Mouse (Mus musculus) small intestine, adult 2 months (tissue): ENCODE data around the gene Gpatch2. TPM values are rescaled to one million over a fixed set of nuclear protein-coding genes. Genes with fewer than 3 reads are reported as not detected.

Experiments used
- H3K27ac ChIP-seq: fragments of 200-500 bp; 2 replicates; pipeline ENCODE4 v1.5.1; 2012; ENCODE audit warnings: low read depth, low read length, control low read depth, inconsistent platforms; ENCODE audit not compliant: insufficient read depth
- H3K27me3 ChIP-seq: fragments of 200-500 bp; 2 replicates; pipeline ENCODE4 v1.6.1; 2012; ENCODE audit warnings: mild to moderate bottlenecking, moderate library complexity, low read length, inconsistent platforms; ENCODE audit not compliant: control insufficient read depth, insufficient read depth
- H3K36me3 ChIP-seq: fragments of 200-500 bp; 2 replicates; pipeline ENCODE4 v1.6.1; 2012; ENCODE audit warnings: mild to moderate bottlenecking, low read length, control low read depth, inconsistent platforms; ENCODE audit not compliant: control insufficient read depth, insufficient read depth
- H3K4me1 ChIP-seq: fragments of 200-500 bp; 2 replicates; pipeline ENCODE4 v1.6.1; 2012; ENCODE audit warnings: low read length, inconsistent platforms, mixed read lengths; ENCODE audit not compliant: control insufficient read depth, insufficient read depth, insufficient read length
- H3K4me3 ChIP-seq: fragments of 200-500 bp; 2 replicates; pipeline ENCODE4 v1.5.1; 2012; ENCODE audit warnings: low read depth, mild to moderate bottlenecking, control low read depth, inconsistent platforms, low read length, moderate library complexity
- CTCF ChIP-seq: fragments of 200-500 bp; IDR thresholded peaks from 2 replicates; pipeline ENCODE4 v1.5.1; 2012; ENCODE audit warnings: low read depth, mild to moderate bottlenecking, control low read depth, inconsistent platforms, low read length, moderate library complexity, mixed read lengths; ENCODE audit not compliant: insufficient replicate concordance, insufficient read length; ENCODE audit errors: extremely low read depth
- POLR2A ChIP-seq: fragments of 200-500 bp; IDR thresholded peaks from 2 replicates; pipeline ENCODE4 v1.6.1; 2012; ENCODE audit warnings: low read depth, mild to moderate bottlenecking, control low read depth, inconsistent platforms, low read length, moderate library complexity
- WGBS: fragments of 180-500 bp; shearing (Covaris S2); methylation state at CpG from one replicate; pipeline ENCODE4 v1.1.7; 2018; 5-methylcytosine and 5-hydroxymethylcytosine counted together
- polyA plus RNA-seq: library from polyadenylated mRNA; depleted of rRNA; stranded (reverse); fragments of >200 nt; gene quantifications from 2 replicates; pipeline ENCODE4 v1.2.3, GENCODE M21; 2012

Gene Gpatch2
- polyA plus RNA-seq, 1 experiment: 6.7 TPM

- peaks cover 8% of the 10 kb centered on the region for H3K4me1 ChIP-seq
- no peaks in the 10 kb centered on the region for H3K27me3 ChIP-seq
- 0 out of 2 replicates have a peak, but pooled peaks cover 1% of the 10 kb centered on the region for H3K36me3 ChIP-seq
- no peak overlapping the region for H3K4me3 ChIP-seq
- peak overlapping the region; percentile 27; the same call in 1 of the 2 replicates for H3K27ac ChIP-seq
- TF ChIP-seq POLR2A: no peak
- TF ChIP-seq CTCF: no peak
- 40% methylated on average over 3 of the region's 3 CpGs for WGBS
Observed at GRCm38 (mm10) chr1:187292395-187292749, 77.1 kb downstream of the Gpatch2 start.

DNA sequence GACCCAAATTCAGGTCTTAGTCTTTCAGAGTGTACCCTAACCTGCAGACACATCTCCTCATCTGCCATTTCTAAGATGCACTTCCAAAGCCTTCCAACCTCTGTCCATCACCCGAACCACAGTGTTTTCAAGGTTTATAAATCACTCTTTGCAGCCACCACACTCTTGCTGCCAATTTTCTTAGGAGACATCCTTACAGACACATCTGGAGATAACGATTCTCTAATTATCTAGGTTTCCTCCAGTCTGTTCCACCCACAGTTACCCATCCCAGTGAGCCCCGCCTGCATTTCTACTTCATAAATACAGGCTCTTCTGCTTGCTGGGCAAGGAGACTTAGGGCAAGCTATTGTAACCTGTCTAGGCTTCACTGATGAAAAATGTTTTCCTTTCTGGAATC, 77.9 kb downstream of the Gpatch2 start:
- WGBS: 85% methylated on average over 3 of the region's 3 CpGs
- Histone ChIP-seq H3K4me3 (no peak overlapping the region), H3K27me3 (no peaks in the 10 kb centered on the region), H3K27ac (no peak overlapping the region), H3K4me1 (peaks cover 8% of the 10 kb centered on the region), H3K36me3 (0 out of 2 replicates have a peak, but pooled peaks cover 1% of the 10 kb centered on the region)
- no peak for TF ChIP-seq CTCF
- no peak for TF ChIP-seq POLR2A

DNA sequence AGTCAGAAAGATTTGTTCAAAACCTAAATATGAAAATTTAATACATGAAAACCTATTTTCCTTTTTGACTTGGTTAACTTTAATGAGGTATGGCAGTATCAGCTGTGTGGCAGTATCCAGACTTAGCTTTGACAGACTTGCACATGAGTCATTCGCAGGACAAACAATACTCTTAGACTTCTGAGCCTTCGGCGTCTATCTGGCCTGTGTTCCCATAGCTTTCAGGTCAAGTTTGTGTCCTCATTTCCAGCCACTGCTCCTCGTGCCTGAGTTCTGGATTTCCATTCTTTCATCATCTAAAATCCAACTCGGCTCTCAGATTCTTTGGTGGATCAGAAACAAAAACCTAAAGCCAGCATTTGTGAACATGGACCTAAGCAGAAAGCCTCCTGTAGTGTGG, 79.2 kb downstream of the Gpatch2 start:
- TF ChIP-seq POLR2A (no peak), CTCF (no peak)
- no peak overlapping the region for H3K27ac ChIP-seq
- 0 out of 2 replicates have a peak, but pooled peaks cover 1% of the 10 kb centered on the region for H3K36me3 ChIP-seq
- no peaks in the 10 kb centered on the region for H3K27me3 ChIP-seq
- no peak overlapping the region for H3K4me3 ChIP-seq
- H3K4me1 ChIP-seq: peaks cover 8% of the 10 kb centered on the region
- WGBS: 76% methylated on average over 5 of the region's 5 CpGs

DNA sequence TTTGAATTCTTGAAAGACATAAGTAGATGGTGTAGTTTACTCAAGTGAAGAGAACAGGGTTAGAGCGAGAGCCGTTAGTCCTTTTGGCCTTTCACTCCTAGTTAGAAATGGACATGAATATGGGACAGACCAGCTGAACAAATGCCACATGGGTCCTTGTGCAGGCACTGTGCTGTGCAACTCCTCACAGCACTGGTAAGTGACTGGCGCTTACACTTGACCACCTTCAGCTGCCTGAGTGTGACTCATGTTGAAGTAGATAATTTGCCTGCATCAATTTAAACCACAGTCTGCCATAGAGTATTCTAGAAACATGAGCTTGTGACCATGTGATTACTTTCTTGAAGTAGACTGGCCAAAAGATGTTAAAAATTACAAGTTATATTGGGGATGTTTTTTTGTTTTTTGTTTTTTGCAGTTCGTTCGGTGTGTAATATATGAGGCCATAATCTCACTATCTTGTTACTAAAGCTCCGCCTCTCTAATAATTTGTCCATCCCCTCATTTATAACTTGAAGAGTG, 79.8 kb downstream of the Gpatch2 start:
- H3K4me3 ChIP-seq: no peak overlapping the region
- no peak overlapping the region for H3K27ac ChIP-seq
- 92% methylated on average over 6 of the region's 6 CpGs for WGBS
- H3K27me3 ChIP-seq: no peaks in the 10 kb centered on the region
- peaks cover 8% of the 10 kb centered on the region for H3K4me1 ChIP-seq
- H3K36me3 ChIP-seq: 0 out of 2 replicates have a peak, but pooled peaks cover 1% of the 10 kb centered on the region
- TF ChIP-seq CTCF (no peak), POLR2A (no peak)

DNA sequence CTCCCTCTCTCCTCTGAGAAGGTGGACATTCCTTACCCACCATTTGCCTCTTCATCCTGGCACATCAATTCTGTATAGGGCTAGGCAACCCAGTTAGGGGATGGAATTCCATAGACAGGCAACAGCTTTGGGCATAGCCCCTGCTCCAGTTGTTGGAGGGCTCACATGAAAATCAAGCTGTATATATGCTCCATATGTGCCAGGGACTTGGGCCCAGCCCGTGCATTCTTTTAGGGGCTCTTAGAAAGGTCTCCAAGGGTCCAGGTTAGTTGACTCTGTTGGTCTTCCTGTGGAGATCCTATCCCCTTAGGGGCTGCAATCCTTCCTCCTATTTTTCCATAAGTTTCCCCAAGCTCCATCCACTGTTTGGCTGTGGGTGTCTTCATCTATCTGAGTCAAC, 80.4 kb downstream of the Gpatch2 start:
- TF ChIP-seq CTCF (no peak), POLR2A (no peak)
- Histone ChIP-seq H3K27me3 (no peaks in the 10 kb centered on the region), H3K4me3 (no peak overlapping the region), H3K27ac (no peak overlapping the region), H3K4me1 (peaks cover 8% of the 10 kb centered on the region), H3K36me3 (0 out of 2 replicates have a peak, but pooled peaks cover 1% of the 10 kb centered on the region)
- whole genome bisulfite sequencing: 93% methylated on average over 1 of the region's 1 CpGs

DNA sequence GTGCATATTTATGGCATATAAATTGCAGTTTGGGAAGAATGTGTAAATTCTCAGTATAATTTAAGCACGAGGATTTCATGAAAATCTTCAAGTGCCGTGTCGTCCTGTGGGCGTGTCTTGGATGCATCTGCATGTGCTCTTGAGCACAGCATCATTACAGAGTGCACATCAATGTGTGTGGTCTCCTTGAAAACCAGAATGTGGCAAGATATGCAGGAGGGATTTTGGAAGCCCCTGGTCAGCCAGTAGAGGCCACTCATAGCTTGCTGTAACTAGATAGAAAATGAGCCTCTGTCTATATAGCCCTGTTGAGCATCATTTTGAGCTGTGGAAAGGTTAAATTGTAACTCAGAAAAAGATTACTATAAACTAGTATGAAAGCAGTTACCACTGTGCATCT, 83.9 kb downstream of the Gpatch2 start:
- 0 out of 2 replicates have a peak, but pooled peaks cover 1% of the 10 kb centered on the region for H3K36me3 ChIP-seq
- no peak overlapping the region for H3K27ac ChIP-seq
- TF ChIP-seq CTCF: no peak
- TF ChIP-seq POLR2A: no peak
- H3K4me1 ChIP-seq: no peaks in the 10 kb centered on the region
- no peak overlapping the region for H3K4me3 ChIP-seq
- H3K27me3 ChIP-seq: no peaks in the 10 kb centered on the region
- WGBS: 86% methylated on average over 4 of the region's 4 CpGs

DNA sequence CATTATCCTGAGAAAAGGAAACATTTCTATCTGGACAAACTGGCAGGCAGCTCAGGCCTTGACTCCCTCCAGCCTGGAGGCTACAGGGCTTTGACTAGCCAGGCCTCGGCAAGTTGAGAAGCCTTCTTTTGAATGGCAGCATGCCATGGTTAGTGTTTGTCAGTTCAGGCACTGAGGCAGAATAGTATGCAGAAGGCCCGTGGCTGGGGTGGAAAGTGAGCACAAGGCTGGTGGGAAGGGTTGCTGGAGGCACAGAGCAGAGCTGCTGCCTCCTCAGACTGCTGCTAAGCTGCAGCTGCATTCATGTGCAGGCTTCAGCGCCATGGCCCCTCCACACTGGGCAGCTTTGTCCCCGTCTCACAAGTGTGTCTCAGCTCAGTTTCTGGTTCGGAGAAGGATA, 85.3 kb downstream of the Gpatch2 start:
- no peaks in the 10 kb centered on the region for H3K27me3 ChIP-seq
- no peak overlapping the region for H3K4me3 ChIP-seq
- 71% methylated on average over 5 of the region's 5 CpGs for WGBS
- no peaks in the 10 kb centered on the region for H3K4me1 ChIP-seq
- H3K27ac ChIP-seq: no peak overlapping the region
- TF ChIP-seq POLR2A (no peak), CTCF (no peak)
- H3K36me3 ChIP-seq: peaks cover 2% of the 10 kb centered on the region; the same call in 1 of the 2 replicates

- no peak overlapping the region for H3K4me3 ChIP-seq
- peaks cover 4% of the 10 kb centered on the region for H3K36me3 ChIP-seq
- no peaks in the 10 kb centered on the region; the same call in 1 of the 2 replicates for H3K4me1 ChIP-seq
- WGBS: 88% methylated on average over 10 of the region's 10 CpGs
- no peaks in the 10 kb centered on the region for H3K27me3 ChIP-seq
- TF ChIP-seq CTCF: no peak
- TF ChIP-seq POLR2A: no peak
- no peak overlapping the region for H3K27ac ChIP-seq
Observed at GRCm38 (mm10) chr1:187303221-187303620, 87.9 kb downstream of the Gpatch2 start.
